13 mouse cellular contexts compared by ENCODE assay signal in the genomic region with DNA sequence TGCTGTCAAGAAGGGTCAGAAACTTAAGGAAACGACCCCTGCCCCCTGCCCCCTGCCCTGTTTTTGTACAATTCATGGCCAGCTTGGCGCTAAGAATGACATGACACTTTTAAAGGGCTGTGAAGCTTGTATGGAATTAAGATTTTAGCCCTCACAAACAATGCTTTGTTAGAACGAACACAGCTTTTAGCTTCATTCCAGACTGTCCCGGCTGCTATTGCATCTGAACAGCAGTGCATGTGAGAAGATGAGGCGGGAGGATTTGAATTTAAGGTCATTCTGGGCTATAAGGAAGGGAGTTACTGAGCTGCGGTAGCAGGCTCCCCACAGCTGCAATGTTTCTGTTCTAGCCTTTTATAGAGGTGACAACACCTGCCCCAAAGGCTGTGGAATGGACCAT.
DNase-seq lines count a peak whose midpoint lies in the region; ATAC-seq and TF ChIP-seq lines count a peak whose summit lies in the region.
"Had no signal": no experiment of that assay in that cellular context is flagged by ENCODE, and none has a peak within 500 bp of the region (broad histone marks: within the 10 kb centered on the region; RNA-seq: fewer than 3 reads in every experiment).

No protein-coding gene starts in this region.

- H3K36me3 ChIP-seq in hindbrain, embryonic 11.5 days (ENCODE audit: control insufficient read depth, insufficient read depth, low read length) = no peaks in the 10 kb centered on the region
- no peaks in the 10 kb centered on the region; the same call in 1 of the 2 replicates for H3K36me3 ChIP-seq in midbrain, embryonic 13.5 days
- no peaks in the 10 kb centered on the region for H3K36me3 ChIP-seq in heart, embryonic 12.5 days
- H3K36me3 ChIP-seq: kidney, embryonic 15.5 days; lung, embryonic 15.5 days had no signal

- peaks cover 22% of the 10 kb centered on the region for H3K4me1 ChIP-seq in hindbrain, embryonic 11.5 days (replicated peaks; ENCODE audit: control insufficient read depth, insufficient read depth, low read length)
- H3K4me1 ChIP-seq in midbrain, embryonic 13.5 days (replicated peaks) = peaks cover 64% of the 10 kb centered on the region
- H3K4me1 ChIP-seq in heart, embryonic 12.5 days (replicated peaks) = peaks cover 28% of the 10 kb centered on the region

- H3K27ac ChIP-seq in hindbrain, embryonic 11.5 days (ENCODE audit: low read depth, low read length) = peak overlapping the region; percentile 96
- H3K27ac ChIP-seq in midbrain, embryonic 13.5 days = peak overlapping the region; percentile 95
- H3K27ac ChIP-seq in heart, embryonic 12.5 days (ENCODE audit: poor library complexity, severe bottlenecking) = no peak overlapping the region

- no peaks in the 10 kb centered on the region for H3K27me3 ChIP-seq in hindbrain, embryonic 11.5 days (ENCODE audit: control insufficient read depth, insufficient read depth, low read length)
- H3K27me3 ChIP-seq in midbrain, embryonic 13.5 days = no peaks in the 10 kb centered on the region
- H3K27me3 ChIP-seq in heart, embryonic 12.5 days (replicated peaks) = no peaks in the 10 kb centered on the region
- H3K27me3 ChIP-seq: kidney, embryonic 15.5 days; lung, embryonic 15.5 days had no signal

- no peak for ATAC-seq in hindbrain, embryonic 11.5 days (ENCODE audit: low FRiP score)
- ATAC-seq in midbrain, embryonic 13.5 days = no peak
- ATAC-seq in heart, embryonic 12.5 days (ENCODE audit: insufficient number of reproducible peaks, low FRiP score) = no peak

- WGBS in hindbrain, embryonic 11.5 days = 13% methylated on average over 6 of the region's 6 CpGs
- 5% methylated on average over 6 of the region's 6 CpGs for WGBS in midbrain, embryonic 13.5 days
- 58% methylated on average over 6 of the region's 6 CpGs for WGBS in heart, embryonic 12.5 days

- TF ChIP-seq CTCF in brain, embryonic 14.5 days (IDR thresholded peaks at IDR 0.05; ENCODE audit: borderline replicate concordance, extremely low read depth, insufficient read depth, insufficient read length) = no peak

- peak overlapping the region; percentile 29; the same call in 1 of the 2 replicates for H3K9ac ChIP-seq in hindbrain, embryonic 11.5 days (ENCODE audit: low read depth, low read length)
- peak overlapping the region; percentile 46; the same call in 1 of the 2 replicates for H3K9ac ChIP-seq in midbrain, embryonic 13.5 days (replicated peaks)
- no peak overlapping the region for H3K9ac ChIP-seq in heart, embryonic 12.5 days
- H3K9ac ChIP-seq: kidney, embryonic 15.5 days; lung, embryonic 15.5 days had no signal

- H3K4me2 ChIP-seq in hindbrain, embryonic 11.5 days (replicated peaks; ENCODE audit: low read depth, low read length) = no peak overlapping the region
- peak overlapping the region; percentile 27; the same call in 1 of the 2 replicates for H3K4me2 ChIP-seq in midbrain, embryonic 13.5 days (replicated peaks)
- H3K4me2 ChIP-seq in heart, embryonic 12.5 days = no peak overlapping the region
- H3K4me2 ChIP-seq: kidney, embryonic 15.5 days; lung, embryonic 15.5 days had no signal

- TF ChIP-seq POLR2A in brain, embryonic 14.5 days (IDR thresholded peaks at IDR 0.05; ENCODE audit: borderline replicate concordance, extremely low read depth, insufficient read depth, insufficient read length, poor library complexity, severe bottlenecking) = no peak

- no peaks in the 10 kb centered on the region for H3K9me3 ChIP-seq in hindbrain, embryonic 11.5 days (ENCODE audit: control insufficient read depth, low read length)
- no peaks in the 10 kb centered on the region for H3K9me3 ChIP-seq in midbrain, embryonic 13.5 days
- H3K9me3 ChIP-seq in heart, embryonic 12.5 days (replicated peaks) = no peaks in the 10 kb centered on the region
- H3K9me3 ChIP-seq: kidney, embryonic 15.5 days; lung, embryonic 15.5 days had no signal

- peak; percentile 67 for DNase-seq in brain, embryonic 14.5 days (ENCODE audit: low read depth)
- DNase-seq in embryo, embryonic 9.5 days (ENCODE audit: extremely low spot score) = peak; percentile 44
- peak; percentile 49 for DNase-seq in hindbrain, embryonic 11.5 days (ENCODE audit: low spot score)
- no peak for DNase-seq in natural killer cell, adult 2 months (ENCODE audit: low spot score in 2 of 2)
- DNase-seq in cerebellum, postnatal 36 days = no peak
- no peak for DNase-seq in adrenal gland, postnatal 36 days
- DNase-seq: gastrocnemius, postnatal 10 days; thymus, adult 2 months had no signal

- no peak overlapping the region for H3K4me3 ChIP-seq in hindbrain, embryonic 11.5 days (ENCODE audit: low read depth, low read length)
- H3K4me3 ChIP-seq in midbrain, embryonic 13.5 days (replicated peaks) = no peak overlapping the region
- no peak overlapping the region for H3K4me3 ChIP-seq in heart, embryonic 12.5 days
- H3K4me3 ChIP-seq: kidney, embryonic 15.5 days; lung, embryonic 15.5 days; myocyte had no signal

Comparison
In these comparisons a context has a peak if more than half of its experiments do, and no peak if none do; other contexts are left out.
1. DNase-seq: peak in brain, embryonic 14.5 days (single experiment), embryo, embryonic 9.5 days (single experiment) and hindbrain, embryonic 11.5 days (single experiment); none in natural killer cell, adult 2 months (0 of 2), cerebellum, postnatal 36 days (0 of 2) and adrenal gland, postnatal 36 days (0 of 2).